Mouse (Mus musculus): ENCODE results near the gene Aldh16a1.
"Not testable (repeated sequence)": the region's sequence is repeated elsewhere in the genome, so short reads cannot be mapped to it uniquely, and the experiment has no call there.

DNA sequence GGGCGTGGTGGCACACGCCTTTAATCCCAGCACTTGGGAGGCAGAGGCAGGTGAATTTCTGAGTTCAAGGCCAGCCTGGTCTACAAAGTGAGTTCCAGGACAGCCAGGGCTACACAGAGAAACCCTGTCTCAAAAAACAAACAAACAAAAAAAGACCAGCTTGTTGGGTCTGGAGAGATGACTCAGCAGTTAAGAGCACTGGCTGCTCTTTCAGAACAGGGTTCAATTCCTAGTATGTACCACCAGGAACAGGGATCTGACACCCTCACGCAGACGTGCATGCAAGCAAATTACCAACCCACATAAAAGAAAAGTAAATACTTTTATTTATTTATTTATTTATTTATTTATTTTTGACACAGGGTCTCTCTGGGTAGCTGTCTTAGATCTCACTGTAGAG, 44.3 kb downstream of the Aldh16a1 start:
- TF ChIP-seq CTCF (IDR thresholded peaks at IDR 0.05; ENCODE audit: low read depth, low read length); POLR2A (IDR thresholded peaks at IDR 0.05; ENCODE audit: extremely low read depth, insufficient read depth, low read length): not testable (repeated sequence)
